ENCODE assay signal across 25 mouse cellular contexts in genomic region chr10:40113517-40114085, GRCm38 (mm10). TPM values are rescaled to one million over a fixed set of nuclear protein-coding genes. Genes with fewer than 3 reads are reported as not detected.
A peak's percentile ranks its signal among the peaks of the same experiment; 100 is the strongest.
DNase-seq lines count a peak whose midpoint lies in the region; TF ChIP-seq lines count a peak whose summit lies in the region.
"Had no signal": no experiment of that assay in that cellular context is flagged by ENCODE, and none has a peak within 500 bp of the region (broad histone marks: within the 10 kb centered on the region; RNA-seq: fewer than 3 reads in every experiment).

No protein-coding gene starts in this region.

- no peak for TF ChIP-seq CTCF in gastrocnemius, adult 2 months (IDR thresholded peaks at IDR 0.05)
- no peak for TF ChIP-seq CTCF in liver, adult 2 months (IDR thresholded peaks at IDR 0.05; ENCODE audit: low read depth, low read length)

- no peak overlapping the region for H3K9ac ChIP-seq in liver, adult 2 months (ENCODE audit: low read depth, low read length)
- H3K9ac ChIP-seq: embryonic facial prominence, embryonic 13.5 days; forebrain, embryonic 15.5 days; heart, embryonic 15.5 days; kidney, embryonic 15.5 days; limb, embryonic 13.5 days; midbrain, embryonic 12.5 days; neural tube, embryonic 12.5 days had no signal

- TF ChIP-seq POLR2A in liver, adult 2 months (IDR thresholded peaks at IDR 0.05; ENCODE audit: extremely low read depth, insufficient read depth, low read length), result no peak

- H3K4me3 ChIP-seq in gastrocnemius, adult 2 months, result no peak overlapping the region
- no peak overlapping the region for H3K4me3 ChIP-seq in liver, adult 2 months (ENCODE audit: insufficient read depth, low read depth, low read length)
- H3K4me3 ChIP-seq: embryonic facial prominence, embryonic 13.5 days; forebrain, embryonic 10.5 days; forebrain, embryonic 15.5 days; heart, adult 2 months; heart, embryonic 15.5 days; kidney, embryonic 15.5 days; limb, embryonic 13.5 days; megakaryocyte, embryonic 14.5 days; midbrain, embryonic 12.5 days; myocyte; neural tube, embryonic 12.5 days had no signal

- peaks cover 3% of the 10 kb centered on the region for H3K4me1 ChIP-seq in liver, adult 2 months (ENCODE audit: control insufficient read depth, insufficient read depth, low read length)
- H3K4me1 ChIP-seq: forebrain, embryonic 10.5 days; forebrain, embryonic 15.5 days; kidney, embryonic 15.5 days; midbrain, embryonic 12.5 days; neural tube, embryonic 12.5 days had no signal

- intact Hi-C loops in gastrocnemius, adult 2 months (cut with DNase I), result no loop called here

- DNase-seq in gastrocnemius, adult 2 months, result no peak
- DNase-seq in gastrocnemius, postnatal 10 days, result no peak
- DNase-seq in liver, adult 2 months (ENCODE audit: extremely low read depth, low read depth, low spot score), result peak; percentile 66
- DNase-seq in liver, result no peak
- DNase-seq in lung, postnatal 36 days, result peak; percentile 38
- DNase-seq in lung, postnatal 25 days (ENCODE audit: low spot score), result no peak
- no peak for DNase-seq in right cerebral cortex, postnatal 14 days
- DNase-seq: cerebellum, adult 11 months; cerebellum, adult 9-11 months; gastrocnemius, postnatal 36 days; heart, adult 2 months; kidney, adult 18-20 months; kidney, postnatal 25 days; lung, postnatal 14 days; thymus, postnatal 4 days had no signal

- H3K27ac ChIP-seq in gastrocnemius, adult 2 months, result peak overlapping the region; percentile 93
- no peak overlapping the region for H3K27ac ChIP-seq in liver, adult 2 months (replicated peaks; ENCODE audit: insufficient read depth, low read depth, low read length)
- H3K27ac ChIP-seq: embryonic facial prominence, embryonic 13.5 days; forebrain, embryonic 10.5 days; forebrain, embryonic 15.5 days; heart, adult 2 months; heart, embryonic 15.5 days; kidney, embryonic 15.5 days; limb, embryonic 13.5 days; midbrain, embryonic 12.5 days; neural tube, embryonic 12.5 days had no signal

- WGBS in liver, adult 2 months, result 53% methylated on average over 7 of the region's 7 CpGs

- H3K79me2 ChIP-seq in liver, adult 2 months (ENCODE audit: control insufficient read depth, insufficient read depth, low read length), result peaks cover 43% of the 10 kb centered on the region

- no peaks in the 10 kb centered on the region for H3K36me3 ChIP-seq in liver, adult 2 months (ENCODE audit: control insufficient read depth, insufficient read depth, low read length)
- H3K36me3 ChIP-seq: embryonic facial prominence, embryonic 13.5 days; forebrain, embryonic 10.5 days; forebrain, embryonic 15.5 days; heart, embryonic 15.5 days; kidney, embryonic 15.5 days; limb, embryonic 13.5 days; midbrain, embryonic 12.5 days; neural tube, embryonic 12.5 days had no signal

- H3K27me3 ChIP-seq in liver, adult 2 months (ENCODE audit: control insufficient read depth, insufficient read depth, low read length), result no peaks in the 10 kb centered on the region
- H3K27me3 ChIP-seq: embryonic facial prominence, embryonic 13.5 days; forebrain, embryonic 15.5 days; heart, embryonic 15.5 days; kidney, embryonic 15.5 days; limb, embryonic 13.5 days; megakaryocyte, embryonic 14.5 days; midbrain, embryonic 12.5 days; neural tube, embryonic 12.5 days had no signal

RNA-seq across cellular contexts. Expression of gene Slc16a10, which starts 28.5 kb away (rescaled TPM):
- 10 to 100 TPM; 39.8 to 43.6 TPM for total RNA-seq in gastrocnemius, adult 2 months (2021)
- 10 to 100 TPM; 27.7 to 28.0 TPM for total RNA-seq in gastrocnemius, postnatal 10 days (2021)
- total RNA-seq in liver, adult 2 months (2014; rRNA removed), result 72.2 and 76.0 TPM in 2 replicates
- 55.4 and 61.4 TPM in 2 replicates for polyA plus RNA-seq in liver, adult 2 months (2012; rRNA removed)

Comparison
In these comparisons a context has a peak if more than half of its experiments do, and no peak if none do; other contexts are left out.
1. DNase-seq: peak in liver, adult 2 months (single experiment) and lung, postnatal 36 days (single experiment); none in gastrocnemius, adult 2 months (single experiment), gastrocnemius, postnatal 10 days (single experiment), liver (single experiment), lung, postnatal 25 days (single experiment) and right cerebral cortex, postnatal 14 days (single experiment).